Mouse (Mus musculus): ENCODE results near the gene Ddb2.

- TF ChIP-seq POLR2A (IDR thresholded peaks at IDR 0.05; ENCODE audit: insufficient read length, low read depth): no peak
- no peak for TF ChIP-seq E2F4 (IDR thresholded peaks at IDR 0.05; ENCODE audit: insufficient read depth)
- TF ChIP-seq USF1 (IDR thresholded peaks at IDR 0.05; ENCODE audit: low read depth): no peak
- TF ChIP-seq TCF12 (IDR thresholded peaks at IDR 0.05; ENCODE audit: insufficient read depth, poor library complexity, severe bottlenecking): no peak
- TF ChIP-seq MAX (IDR thresholded peaks at IDR 0.05; ENCODE audit: low read depth): no peak
- TF ChIP-seq MYOD1 (IDR thresholded peaks at IDR 0.05; ENCODE audit: control insufficient read depth in 1 of 3, insufficient read length in 2 of 3, low read depth in 2 of 3): no peak
- TF ChIP-seq CEBPB (IDR thresholded peaks at IDR 0.05; ENCODE audit: insufficient read depth, poor library complexity, severe bottlenecking): no peak
- no peak for TF ChIP-seq POLR2AphosphoS2 (IDR thresholded peaks at IDR 0.05; ENCODE audit: insufficient read length, low read depth)
- no peak for TF ChIP-seq TCF3 (IDR thresholded peaks at IDR 0.05; ENCODE audit: insufficient read length, low read depth)
- no peak for TF ChIP-seq MYOG (IDR thresholded peaks at IDR 0.05; ENCODE audit: control insufficient read depth in 1 of 3, insufficient read depth in 1 of 3, insufficient read length in 2 of 3, low read depth in 2 of 3)
- no peak for TF ChIP-seq SRF (IDR thresholded peaks at IDR 0.05; ENCODE audit: control insufficient read depth, insufficient read length, low read depth)
- no peak for TF ChIP-seq REST (IDR thresholded peaks at IDR 0.05; ENCODE audit: insufficient read depth, insufficient read length)
Observed at GRCm38 (mm10) chr2:91169587-91170322, 67.0 kb downstream of the Ddb2 start.
